Mouse (Mus musculus) heart, adult 2 months (tissue): Measurements from ENCODE around the gene Tnfsfm13. TPM values are rescaled to one million over a fixed set of nuclear protein-coding genes. Genes with fewer than 3 reads are reported as not detected.
"Not testable (repeated sequence)": the region's sequence is repeated elsewhere in the genome, so short reads cannot be mapped to it uniquely, and the experiment has no call there.

Experiments
- DNase-seq, 2 experiments: peaks; one replicate each; pipeline ENCODE4 v3.0.0; 2021
- H3K27ac ChIP-seq: fragments of 200-600 bp; 2 replicates; pipeline ENCODE4 v1.8.1; 2022
- H3K27me3 ChIP-seq: fragments of 200-500 bp; 2 replicates; pipeline ENCODE4 v1.6.1; 2012; ENCODE audit warnings: mild to moderate bottlenecking, low read length, inconsistent platforms, mixed read lengths; ENCODE audit not compliant: control insufficient read depth, insufficient read depth
- H3K36me3 ChIP-seq: fragments of 200-500 bp; 2 replicates; pipeline ENCODE4 v1.6.1; 2012; ENCODE audit warnings: low read length, inconsistent platforms; ENCODE audit not compliant: control insufficient read depth, insufficient read depth
- H3K4me1 ChIP-seq: fragments of 200-500 bp; 2 replicates; pipeline ENCODE4 v1.6.1; 2011; ENCODE audit warnings: low read length; ENCODE audit not compliant: control insufficient read depth, insufficient read depth
- H3K4me3 ChIP-seq: fragments of 200-600 bp; 2 replicates; pipeline ENCODE4 v1.8.1; 2022
- H3K79me2 ChIP-seq: fragments of 200-500 bp; replicated peaks from 2 replicates; pipeline ENCODE4 v1.6.1; 2012; ENCODE audit warnings: mild to moderate bottlenecking, inconsistent platforms, low read length, moderate library complexity, mixed read lengths; ENCODE audit not compliant: control insufficient read depth, insufficient read depth
- H3K9ac ChIP-seq: fragments of 200-500 bp; 2 replicates; pipeline ENCODE4 v1.6.1; 2012; ENCODE audit warnings: low read depth, mild to moderate bottlenecking, control low read depth, inconsistent platforms, low read length, mixed read lengths
- CTCF ChIP-seq: fragments of 200-600 bp; IDR thresholded peaks from 2 replicates; pipeline ENCODE4 v1.8.1; 2022; ENCODE audit warnings: antibody characterized with exemption, mild to moderate bottlenecking, moderate library complexity
- EP300 ChIP-seq: fragments of 200-500 bp; IDR thresholded peaks from 2 replicates; pipeline ENCODE4 v1.6.1; 2011; ENCODE audit warnings: low read depth, low read length, control low read depth; ENCODE audit not compliant: insufficient read depth
- POLR2A ChIP-seq: fragments of 200-500 bp; IDR thresholded peaks from 2 replicates; pipeline ENCODE4 v1.6.1; 2011; ENCODE audit warnings: mild to moderate bottlenecking, low read depth, low read length, control low read depth; ENCODE audit not compliant: insufficient read depth
- WGBS: fragments of 180-500 bp; shearing (Covaris S2); methylation state at CpG from one replicate; pipeline ENCODE4 v1.1.7; 2018; 5-methylcytosine and 5-hydroxymethylcytosine counted together
- intact Hi-C: fragments of 180-260 bp; cut with DNase I; formaldehyde crosslinking; loops from one replicate; pipeline ENCODE4 v1.15.1; 2025
- long read RNA-seq: library from polyadenylated mRNA; stranded (forward); transcript quantifications from one replicate; pipeline ENCODE4 v2.0.0, GENCODE M21; 2021
- polyA plus RNA-seq: library from polyadenylated mRNA; depleted of rRNA; stranded (reverse); fragments of >200 nt; gene quantifications from 2 replicates; pipeline ENCODE4 v1.2.3, GENCODE M21; 2012; rRNA removed
- total RNA-seq, 2 experiments: library from RNA; stranded (reverse); gene quantifications; 2 replicates each; pipeline ENCODE4 v1.2.3; 2021

Gene Tnfsfm13
- total RNA-seq (1 to 10 TPM; 2.8 to 3.2 TPM), polyA plus RNA-seq (3.7 and 4.7 TPM in 2 replicates)
- long read RNA-seq, partial matches to known transcripts: 3 of 6 reads
- long read RNA-seq, other reads (novel, unspliced or antisense): 2 of 6 reads

DNA sequence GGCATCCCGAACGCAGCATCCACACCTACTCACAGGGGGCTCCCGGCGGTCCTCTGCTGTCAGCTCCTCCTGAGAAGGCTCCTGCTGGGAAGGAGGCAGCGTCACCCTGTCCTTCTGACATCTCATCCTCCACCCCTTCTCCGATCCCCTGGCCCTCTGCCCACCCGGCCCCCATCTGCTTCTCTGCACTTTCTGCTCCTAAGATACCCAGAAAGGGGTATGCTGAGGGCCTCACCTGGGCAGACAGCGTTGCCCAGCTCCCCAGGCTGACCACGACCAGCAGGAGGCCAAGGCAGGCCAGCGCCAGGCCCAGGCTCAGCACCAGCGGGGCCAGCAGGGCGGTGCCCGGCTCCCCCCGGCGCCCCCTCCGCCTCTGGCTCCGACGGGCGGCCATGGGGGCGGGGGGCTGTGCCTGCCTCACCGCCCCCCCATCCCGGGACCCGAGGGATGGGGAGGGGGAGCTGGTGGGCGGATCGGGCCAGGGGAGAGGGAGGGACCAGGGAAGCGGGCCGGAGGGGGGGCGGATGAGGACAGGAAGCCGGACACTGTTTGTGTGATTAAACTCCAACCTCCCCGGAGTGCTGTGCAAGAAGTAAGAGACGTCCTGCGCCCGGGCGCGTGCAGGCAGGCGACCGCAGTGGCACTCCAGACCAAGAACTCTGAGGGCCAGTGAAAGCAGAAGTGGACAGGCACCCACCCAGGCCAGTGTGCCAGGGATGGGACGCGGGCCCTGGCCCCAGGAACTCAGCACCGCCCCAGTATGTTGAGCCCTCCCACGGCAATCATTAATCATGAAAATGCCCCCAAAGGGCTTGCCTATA lies at the start of gene Tnfsfm13, which contains the start of gene Tnfsf12:
Gene Tnfsfm13 (minus strand): TSS at position 738 of the 821 bp plus-strand sequence.
Gene Tnfsf12 (minus strand): TSS at position 489 of the 821 bp plus-strand sequence.
- intact Hi-C loops: no loop called here
- Histone ChIP-seq H3K79me2 (no peaks in the 10 kb centered on the region), H3K4me3 (peak within 1 kb of the TSS; percentile 72), H3K36me3 (no peaks in the 10 kb centered on the region), H3K4me1 (peaks cover 7% of the 10 kb centered on the region), H3K27ac (peak within 1 kb of the TSS; percentile 95), H3K27me3 (no peaks in the 10 kb centered on the region), H3K9ac (peak within 1 kb of the TSS; percentile 88)
- DNase-seq: peak; percentile 90
- WGBS: 5% methylated on average over 40 of the region's 41 CpGs
- TF ChIP-seq POLR2A: peak; percentile 89
- TF ChIP-seq CTCF: peak; percentile 56
- 0 out of 2 replicates have a peak, but pooled peaks have one; percentile 51 for TF ChIP-seq EP300

DNA sequence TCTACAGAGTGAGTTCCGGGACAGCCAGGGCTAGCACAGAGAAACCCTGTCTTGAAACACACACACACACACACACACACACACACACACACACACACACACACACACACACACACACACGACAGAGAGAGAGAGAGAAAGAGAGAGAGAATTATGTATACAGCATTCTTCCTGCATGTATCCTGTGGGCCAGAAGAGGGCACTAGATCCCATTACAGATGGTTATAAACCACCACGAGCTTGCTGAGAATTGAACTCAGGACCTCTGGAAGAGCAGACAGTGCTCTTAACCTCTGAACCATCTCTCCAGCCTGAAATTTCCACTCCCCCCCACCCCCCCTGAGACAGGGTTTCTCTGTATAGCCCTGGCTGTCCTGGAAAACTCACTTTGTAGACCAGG lies 35.5 kb upstream of the Tnfsfm13 start:
- H3K36me3 ChIP-seq, intact Hi-C loops, H3K4me1 ChIP-seq, H3K9ac ChIP-seq, H3K79me2 ChIP-seq, H3K4me3 ChIP-seq, H3K27ac ChIP-seq, H3K27me3 ChIP-seq, DNase-seq: not testable (repeated sequence)
- WGBS: 79% methylated on average over 2 of the region's 3 CpGs
- TF ChIP-seq CTCF: peak; percentile 41

DNA sequence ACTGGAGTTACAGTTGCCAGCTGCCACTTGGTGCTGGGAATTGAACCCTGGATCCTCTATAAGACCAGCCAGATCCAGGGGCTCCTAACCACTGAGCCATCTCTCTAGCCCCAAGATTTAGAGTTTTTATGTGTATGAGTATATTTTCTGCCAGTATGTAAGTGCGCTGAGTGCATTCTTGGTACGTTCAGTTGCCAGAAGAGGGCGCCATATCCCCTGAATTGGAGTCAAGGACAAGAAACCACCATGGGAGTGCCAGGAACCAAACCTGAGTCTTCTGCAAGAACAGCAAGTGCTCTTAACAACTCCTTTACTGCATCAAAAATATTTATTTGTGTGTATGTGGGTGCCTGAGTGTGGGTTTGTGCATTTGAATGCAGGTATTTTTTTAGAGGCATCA lies 33.2 kb upstream of the Tnfsfm13 start:
- no peak overlapping the region for H3K9ac ChIP-seq
- H3K4me1 ChIP-seq: no peaks in the 10 kb centered on the region
- DNase-seq: peak; percentile 50 to 55
- no peaks in the 10 kb centered on the region for H3K36me3 ChIP-seq
- no peak overlapping the region for H3K4me3 ChIP-seq
- intact Hi-C loops: no loop called here
- no peaks in the 10 kb centered on the region for H3K79me2 ChIP-seq
- WGBS: 37% methylated on average over 3 of the region's 3 CpGs
- TF ChIP-seq CTCF (peak; percentile 75), EP300 (no peak)
- no peak overlapping the region for H3K27ac ChIP-seq
- no peaks in the 10 kb centered on the region for H3K27me3 ChIP-seq

DNA sequence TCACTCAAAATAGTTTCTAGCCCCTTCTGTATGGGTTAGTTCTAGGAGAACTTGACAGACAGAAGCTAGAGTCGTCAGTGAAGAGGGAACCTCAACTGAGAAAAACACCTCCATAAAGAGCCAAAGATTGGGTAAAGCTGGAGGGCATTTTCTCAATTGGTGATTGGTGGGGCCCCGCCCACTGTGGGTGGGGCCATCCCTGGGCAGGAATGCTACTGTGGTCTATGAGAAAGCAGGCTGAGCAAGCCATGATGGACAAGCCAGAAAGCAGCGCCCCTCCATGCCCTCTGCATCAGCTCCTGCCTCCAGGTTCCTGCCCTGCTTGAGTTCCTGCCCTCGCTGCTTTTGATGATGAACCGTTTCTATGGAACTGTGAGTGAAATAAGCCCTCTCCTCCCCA lies 30.1 kb upstream of the Tnfsfm13 start:
- H3K27ac ChIP-seq: no peak overlapping the region
- no peak for TF ChIP-seq EP300
- no peak for TF ChIP-seq CTCF
- intact Hi-C loops: no loop called here
- no peaks in the 10 kb centered on the region for H3K36me3 ChIP-seq
- no peaks in the 10 kb centered on the region for H3K79me2 ChIP-seq
- WGBS: 46% methylated on average over 5 of the region's 5 CpGs
- no peak overlapping the region for H3K4me3 ChIP-seq
- no peak for DNase-seq
- H3K9ac ChIP-seq: no peak overlapping the region
- H3K27me3 ChIP-seq: no peaks in the 10 kb centered on the region
- no peaks in the 10 kb centered on the region for H3K4me1 ChIP-seq

DNA sequence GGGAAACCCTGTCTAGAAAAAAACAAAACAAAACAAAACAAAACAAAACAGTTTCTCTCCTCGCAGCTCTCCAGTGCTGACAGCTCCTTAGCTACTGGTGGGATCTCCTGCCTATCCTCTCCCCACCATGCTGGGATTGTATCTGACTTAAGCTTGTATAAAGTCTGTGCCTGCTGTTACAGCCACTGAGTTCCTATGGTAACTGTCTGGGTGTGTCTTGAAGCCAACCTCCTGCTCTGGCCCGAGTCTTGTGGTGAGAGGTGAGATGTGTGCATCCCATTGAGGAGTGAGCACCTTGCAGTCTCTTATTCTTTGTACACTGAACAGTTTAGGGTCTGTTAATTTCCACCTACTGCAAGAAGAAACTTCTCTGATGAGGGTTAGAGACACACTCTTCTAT lies 27.2 kb upstream of the Tnfsfm13 start:
- H3K4me1 ChIP-seq: no peaks in the 10 kb centered on the region
- TF ChIP-seq POLR2A (no peak), EP300 (no peak), CTCF (no peak)
- no peaks in the 10 kb centered on the region for H3K27me3 ChIP-seq
- H3K27ac ChIP-seq: no peak overlapping the region
- no peak overlapping the region for H3K9ac ChIP-seq
- 41% methylated on average over 2 of the region's 2 CpGs for WGBS
- no peak overlapping the region for H3K4me3 ChIP-seq
- intact Hi-C loops: no loop called here
- no peaks in the 10 kb centered on the region for H3K36me3 ChIP-seq
- no peak for DNase-seq
- H3K79me2 ChIP-seq: no peaks in the 10 kb centered on the region

DNA sequence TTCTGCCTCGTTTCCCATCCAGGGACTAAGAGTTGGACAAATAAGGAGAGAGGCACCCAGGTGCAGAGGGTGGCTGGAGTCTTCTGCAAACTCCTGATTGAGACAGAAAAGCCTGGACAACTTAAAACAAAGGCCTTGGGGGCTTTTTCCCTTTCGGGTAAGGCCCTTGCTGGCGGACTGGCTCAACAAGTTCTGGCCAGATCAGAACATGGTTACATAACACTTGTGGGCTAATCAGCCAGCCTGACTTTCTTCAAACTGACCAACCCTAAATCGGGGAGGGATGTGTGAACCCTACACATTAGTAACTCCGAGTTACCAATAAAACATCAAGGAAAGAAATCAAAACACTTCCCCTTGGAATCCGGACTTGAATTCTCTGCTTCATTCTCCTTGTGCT lies 25.0 kb upstream of the Tnfsfm13 start:
- Histone ChIP-seq H3K27ac (no peak overlapping the region), H3K36me3 (no peaks in the 10 kb centered on the region), H3K4me3 (no peak overlapping the region), H3K9ac (no peak overlapping the region), H3K79me2 (no peaks in the 10 kb centered on the region), H3K4me1 (no peaks in the 10 kb centered on the region), H3K27me3 (no peaks in the 10 kb centered on the region)
- intact Hi-C loops: no loop called here
- TF ChIP-seq POLR2A: no peak
- no peak for TF ChIP-seq EP300
- no peak for TF ChIP-seq CTCF
- WGBS: 77% methylated on average over 6 of the region's 6 CpGs
- no peak for DNase-seq
